In genomic region chr17:83990421-83991365, GRCm38 (mm10) we compare ENCODE assay signal across 8 mouse cellular contexts.
DNase-seq lines count a peak whose midpoint lies in the region; ATAC-seq and TF ChIP-seq lines count a peak whose summit lies in the region.

No protein-coding gene starts in this region.

- intact Hi-C loops in heart, postnatal 25 days (cut with DNase I): no loop called here

- no peak overlapping the region for H3K4me2 ChIP-seq in hindbrain, embryonic 11.5 days (replicated peaks; ENCODE audit: low read depth, low read length)
- no peak overlapping the region for H3K4me2 ChIP-seq in hindbrain, embryonic 14.5 days (replicated peaks)
- peak overlapping the region; percentile 24; the same call in 1 of the 2 replicates for H3K4me2 ChIP-seq in embryonic facial prominence, embryonic 13.5 days
- no peak overlapping the region for H3K4me2 ChIP-seq in limb, embryonic 14.5 days (replicated peaks; ENCODE audit: low read depth, low read length, severe bottlenecking)
- H3K4me2 ChIP-seq in neural tube, embryonic 13.5 days: no peak overlapping the region

- H3K36me3 ChIP-seq in hindbrain, embryonic 11.5 days (ENCODE audit: control insufficient read depth, insufficient read depth, low read length): no peaks in the 10 kb centered on the region
- no peaks in the 10 kb centered on the region for H3K36me3 ChIP-seq in hindbrain, embryonic 14.5 days (replicated peaks; ENCODE audit: control insufficient read depth, insufficient read depth)
- H3K36me3 ChIP-seq in embryonic facial prominence, embryonic 13.5 days: no peaks in the 10 kb centered on the region
- H3K36me3 ChIP-seq in limb, embryonic 14.5 days (ENCODE audit: control insufficient read depth, insufficient read depth, low read length): no peaks in the 10 kb centered on the region
- no peaks in the 10 kb centered on the region for H3K36me3 ChIP-seq in neural tube, embryonic 13.5 days

- H3K27me3 ChIP-seq in hindbrain, embryonic 11.5 days (ENCODE audit: control insufficient read depth, insufficient read depth, low read length): no peaks in the 10 kb centered on the region
- H3K27me3 ChIP-seq in hindbrain, embryonic 14.5 days (ENCODE audit: control insufficient read depth, insufficient read depth, low read length): no peaks in the 10 kb centered on the region
- H3K27me3 ChIP-seq in embryonic facial prominence, embryonic 13.5 days: no peaks in the 10 kb centered on the region
- H3K27me3 ChIP-seq in limb, embryonic 14.5 days (ENCODE audit: control insufficient read depth, insufficient read depth, low read length): no peaks in the 10 kb centered on the region
- no peaks in the 10 kb centered on the region for H3K27me3 ChIP-seq in neural tube, embryonic 13.5 days

- no peak for TF ChIP-seq POLR2A in limb, embryonic 14.5 days (IDR thresholded peaks at IDR 0.05; ENCODE audit: borderline replicate concordance, extremely low read depth, insufficient read depth, insufficient read length)

- WGBS in hindbrain, embryonic 11.5 days: 61% methylated on average over 13 of the region's 13 CpGs
- WGBS in hindbrain, embryonic 14.5 days: 73% methylated on average over 13 of the region's 13 CpGs
- WGBS in embryonic facial prominence, embryonic 13.5 days: 38% methylated on average over 13 of the region's 13 CpGs
- WGBS in limb, embryonic 14.5 days: 32% methylated on average over 13 of the region's 13 CpGs
- 73% methylated on average over 13 of the region's 13 CpGs for WGBS in neural tube, embryonic 13.5 days

- no peak overlapping the region for H3K4me3 ChIP-seq in hindbrain, embryonic 11.5 days (ENCODE audit: low read depth, low read length)
- H3K4me3 ChIP-seq in hindbrain, embryonic 14.5 days (replicated peaks; ENCODE audit: low read length): no peak overlapping the region
- H3K4me3 ChIP-seq in embryonic facial prominence, embryonic 13.5 days: no peak overlapping the region
- no peak overlapping the region for H3K4me3 ChIP-seq in limb, embryonic 14.5 days (replicated peaks; ENCODE audit: low read length)
- H3K4me3 ChIP-seq in neural tube, embryonic 13.5 days: no peak overlapping the region

- no peaks in the 10 kb centered on the region for H3K9me3 ChIP-seq in hindbrain, embryonic 11.5 days (ENCODE audit: control insufficient read depth, low read length)
- no peaks in the 10 kb centered on the region for H3K9me3 ChIP-seq in hindbrain, embryonic 14.5 days (ENCODE audit: control insufficient read depth, low read length)
- no peaks in the 10 kb centered on the region for H3K9me3 ChIP-seq in embryonic facial prominence, embryonic 13.5 days
- no peaks in the 10 kb centered on the region for H3K9me3 ChIP-seq in limb, embryonic 14.5 days (ENCODE audit: control insufficient read depth, low read length)
- H3K9me3 ChIP-seq in neural tube, embryonic 13.5 days: no peaks in the 10 kb centered on the region

- no peak overlapping the region for H3K9ac ChIP-seq in hindbrain, embryonic 11.5 days (ENCODE audit: low read depth, low read length)
- H3K9ac ChIP-seq in hindbrain, embryonic 14.5 days: no peak overlapping the region
- H3K9ac ChIP-seq in embryonic facial prominence, embryonic 13.5 days: 0 out of 2 replicates have a peak overlapping the region, but pooled peaks have one; percentile 16
- H3K9ac ChIP-seq in limb, embryonic 14.5 days (ENCODE audit: low read depth, low read length, severe bottlenecking): peak overlapping the region; percentile 18; the same call in 1 of the 2 replicates
- no peak overlapping the region for H3K9ac ChIP-seq in neural tube, embryonic 13.5 days

- H3K27ac ChIP-seq in hindbrain, embryonic 11.5 days (ENCODE audit: low read depth, low read length): peak overlapping the region; percentile 30; the same call in 1 of the 2 replicates
- H3K27ac ChIP-seq in hindbrain, embryonic 14.5 days: no peak overlapping the region
- peak overlapping the region; percentile 96 for H3K27ac ChIP-seq in embryonic facial prominence, embryonic 13.5 days
- H3K27ac ChIP-seq in limb, embryonic 14.5 days (replicated peaks; ENCODE audit: low read depth, low read length): peak overlapping the region; percentile 93
- H3K27ac ChIP-seq in neural tube, embryonic 13.5 days (replicated peaks): peak overlapping the region; percentile 35; the same call in 1 of the 2 replicates

- peaks cover 7% of the 10 kb centered on the region; the same call in 1 of the 2 replicates for H3K4me1 ChIP-seq in hindbrain, embryonic 11.5 days (replicated peaks; ENCODE audit: control insufficient read depth, insufficient read depth, low read length)
- 0 out of 2 replicates have a peak, but pooled peaks cover 6% of the 10 kb centered on the region for H3K4me1 ChIP-seq in hindbrain, embryonic 14.5 days (replicated peaks; ENCODE audit: control insufficient read depth, insufficient read depth, low read length)
- H3K4me1 ChIP-seq in embryonic facial prominence, embryonic 13.5 days: peaks cover 67% of the 10 kb centered on the region
- H3K4me1 ChIP-seq in limb, embryonic 14.5 days (ENCODE audit: control insufficient read depth, insufficient read depth, low read length): peaks cover 58% of the 10 kb centered on the region
- H3K4me1 ChIP-seq in neural tube, embryonic 13.5 days (replicated peaks): peaks cover 35% of the 10 kb centered on the region

- ATAC-seq in hindbrain, embryonic 11.5 days (ENCODE audit: low FRiP score): 0 out of 2 replicates have a peak, but pooled peaks have one; percentile 18
- ATAC-seq in hindbrain, embryonic 14.5 days (ENCODE audit: low FRiP score): no peak
- peak; percentile 89 for ATAC-seq in embryonic facial prominence, embryonic 13.5 days (ENCODE audit: insufficient number of reproducible peaks, insufficient read depth, low FRiP score, low TSS enrichment, low read depth)
- peak; percentile 94 for ATAC-seq in limb, embryonic 14.5 days (ENCODE audit: low FRiP score, low read depth)
- ATAC-seq in neural tube, embryonic 13.5 days (ENCODE audit: low read depth): 0 out of 2 replicates have a peak, but pooled peaks have one; percentile 17

- peak; percentile 51 for DNase-seq in hindbrain, embryonic 11.5 days (ENCODE audit: low spot score)
- DNase-seq in hindbrain, embryonic 14.5 days (ENCODE audit: low spot score): no peak
- DNase-seq in heart, postnatal 25 days (ENCODE audit: low spot score): peak; percentile 90
- peak; percentile 93 for DNase-seq in limb, embryonic 14.5 days (ENCODE audit: low spot score)
- DNase-seq in right cerebral cortex, adult 2 months (ENCODE audit: low spot score in 2 of 2): no peak
- DNase-seq in left cerebral cortex, adult 11 months (ENCODE audit: low spot score): no peak

Comparison
In these comparisons a context has a peak if more than half of its experiments do, and no peak if none do; other contexts are left out.
1. DNase-seq: peak in hindbrain, embryonic 11.5 days (single experiment), heart, postnatal 25 days (single experiment) and limb, embryonic 14.5 days (single experiment); none in hindbrain, embryonic 14.5 days (single experiment), right cerebral cortex, adult 2 months (0 of 2) and left cerebral cortex, adult 11 months (single experiment).
2. H3K9ac ChIP-seq: peak in embryonic facial prominence, embryonic 13.5 days (single experiment) and limb, embryonic 14.5 days (single experiment); none in hindbrain, embryonic 11.5 days (single experiment), hindbrain, embryonic 14.5 days (single experiment) and neural tube, embryonic 13.5 days (single experiment).